Mouse (Mus musculus) Muller cell, postnatal 12 days (primary cell): Measurements from ENCODE around the gene Gm15140.
"Not testable (repeated sequence)": the region's sequence is repeated elsewhere in the genome, so short reads cannot be mapped to it uniquely, and the experiment has no call there.

Experiments used
- DNase-seq: peaks from one replicate; pipeline ENCODE4 v3.0.0-alpha.2; 2015; ENCODE audit errors: inconsistent ontology term

The Gm15140 gene

DNA sequence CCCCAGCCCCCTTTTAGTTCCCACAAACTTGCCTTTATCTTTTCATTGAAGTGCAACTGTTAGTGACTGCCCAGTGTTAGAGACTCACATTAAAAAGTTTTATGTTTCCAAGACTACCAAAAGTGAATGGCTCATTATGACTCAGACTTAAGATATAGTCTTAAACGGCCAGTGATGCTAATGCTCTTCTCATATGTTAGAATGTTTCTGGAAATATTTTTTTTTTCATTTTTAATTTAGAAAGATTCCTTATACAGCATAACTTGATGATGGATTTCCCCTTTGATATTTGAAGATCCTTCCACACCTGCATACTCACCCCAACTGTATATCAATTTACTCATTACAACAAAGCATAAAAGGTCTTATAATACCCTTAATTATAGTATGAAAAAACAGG lies at the start of gene Gm15140:
TSS of gene Gm15140 (minus strand) at position 101 of the 400 bp plus-strand sequence.
- not testable (repeated sequence) for DNase-seq
